Mouse (Mus musculus) stomach, postnatal 0 days (tissue): ENCODE measurements around the gene Unc13b. TPM values are rescaled to one million over a fixed set of nuclear protein-coding genes. Genes with fewer than 3 reads are reported as not detected.

Experiments used
- ATAC-seq: fragments of 200-750 bp; cut with Nextera tagmentation; 2 replicates; pipeline ENCODE4 v1.8.0; 2017; ENCODE audit not compliant: low FRiP score, low TSS enrichment
- DNase-seq: peaks from one replicate; pipeline ENCODE4 v3.0.0-alpha.2; 2016; ENCODE audit warnings: low spot score
- H3K27ac ChIP-seq: fragments of 300-500 bp; sonication (generic); replicated peaks from 2 replicates; pipeline ENCODE4 v1.5.1; 2014; ENCODE audit warnings: mild to moderate bottlenecking, control low read depth
- H3K27me3 ChIP-seq: fragments of 300-500 bp; sonication (generic); 2 replicates; pipeline ENCODE4 v1.6.1; 2014; ENCODE audit warnings: low read length; ENCODE audit not compliant: control insufficient read depth, insufficient read depth
- H3K36me3 ChIP-seq: fragments of 300-500 bp; sonication (generic); 2 replicates; pipeline ENCODE4 v1.6.1; 2014; ENCODE audit warnings: low read length, mixed read lengths; ENCODE audit not compliant: control insufficient read depth, insufficient read depth
- H3K4me1 ChIP-seq: fragments of 300-500 bp; sonication (generic); replicated peaks from 2 replicates; pipeline ENCODE4 v1.6.1; 2014; ENCODE audit warnings: antibody characterized with exemption; ENCODE audit not compliant: control insufficient read depth, insufficient read depth
- H3K4me2 ChIP-seq: fragments of 300-500 bp; sonication (generic); replicated peaks from 2 replicates; pipeline ENCODE4 v1.6.1; 2014; ENCODE audit warnings: low read depth, mild to moderate bottlenecking, control low read depth, moderate library complexity
- H3K4me3 ChIP-seq: fragments of 300-500 bp; sonication (generic); 2 replicates; pipeline ENCODE4 v1.5.1; 2014; ENCODE audit warnings: low read depth, low read length, control low read depth
- H3K9ac ChIP-seq: fragments of 300-500 bp; sonication (generic); 2 replicates; pipeline ENCODE4 v1.6.1; 2014; ENCODE audit warnings: mild to moderate bottlenecking, low read length, control low read depth, mixed read lengths
- H3K9me3 ChIP-seq: fragments of 300-500 bp; sonication (generic); 2 replicates; pipeline ENCODE4 v1.6.1; 2016; ENCODE audit warnings: low read length; ENCODE audit not compliant: control insufficient read depth
- CTCF ChIP-seq: IDR thresholded peaks from 2 replicates; pipeline ENCODE4 v1.5.1; 2016; ENCODE audit warnings: antibody characterized with exemption, low read depth, mild to moderate bottlenecking, moderate library complexity
- EP300 ChIP-seq: optimal IDR thresholded peaks from 2 replicates; pipeline ENCODE3; 2016; ENCODE audit warnings: antibody characterized with exemption
- WGBS: fragments of 180-500 bp; shearing (Covaris S2); extraction: QIAGEN DNeasy Blood & Tissue Kit; methylation state at CpG from one replicate; pipeline ENCODE4 v1.1.7; 2014; 5-methylcytosine and 5-hydroxymethylcytosine counted together
- polyA plus RNA-seq: library from polyadenylated mRNA; unstranded; fragments of >200 nt; fragmentation: Nextera tagmentation; extraction: Ambion mirVana; gene quantifications from 2 replicates; pipeline ENCODE4 v1.2.1, GENCODE M21; 2015

The Unc13b gene
- polyA plus RNA-seq, 1 experiment from 2014 or later = 3.2 TPM

DNA sequence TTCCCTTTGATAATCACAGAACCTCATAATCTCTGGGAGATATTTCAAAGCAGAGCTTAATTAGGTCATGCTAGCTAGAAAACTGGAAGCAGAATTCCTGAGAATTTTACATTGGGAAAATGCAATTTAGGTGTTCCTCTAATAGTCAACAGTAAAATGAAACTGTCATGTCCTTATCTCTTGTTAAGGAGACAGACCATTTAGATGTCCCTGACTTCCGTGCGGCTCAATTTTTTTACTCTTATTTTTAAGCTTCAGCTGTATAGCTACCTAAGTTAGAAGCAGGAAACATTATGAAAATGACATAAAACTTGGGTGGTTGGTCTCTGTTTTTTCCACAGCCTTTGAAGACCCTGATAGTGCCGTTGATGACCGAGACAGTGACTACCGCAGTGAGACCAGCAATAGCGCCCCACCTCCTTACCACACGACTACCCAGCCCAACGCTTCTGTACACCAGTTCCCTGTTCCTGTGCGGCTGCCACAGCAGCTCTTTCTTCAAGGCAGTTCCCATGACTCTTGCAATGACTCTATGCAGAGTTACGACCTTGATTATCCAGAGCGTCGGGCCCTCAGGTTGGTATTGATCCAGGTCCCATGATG lies 106.8 kb downstream of the Unc13b start:
- H3K36me3 ChIP-seq = no peaks in the 10 kb centered on the region
- H3K27ac ChIP-seq = no peak overlapping the region
- no peak for TF ChIP-seq EP300
- TF ChIP-seq CTCF = no peak
- no peaks in the 10 kb centered on the region for H3K4me1 ChIP-seq
- no peak overlapping the region for H3K9ac ChIP-seq
- ATAC-seq (no peak), DNase-seq (no peak)
- no peak overlapping the region for H3K4me3 ChIP-seq
- no peak overlapping the region for H3K4me2 ChIP-seq
- 89% methylated on average over 12 of the region's 12 CpGs for WGBS
- H3K9me3 ChIP-seq = no peaks in the 10 kb centered on the region
- H3K27me3 ChIP-seq = no peaks in the 10 kb centered on the region

DNA sequence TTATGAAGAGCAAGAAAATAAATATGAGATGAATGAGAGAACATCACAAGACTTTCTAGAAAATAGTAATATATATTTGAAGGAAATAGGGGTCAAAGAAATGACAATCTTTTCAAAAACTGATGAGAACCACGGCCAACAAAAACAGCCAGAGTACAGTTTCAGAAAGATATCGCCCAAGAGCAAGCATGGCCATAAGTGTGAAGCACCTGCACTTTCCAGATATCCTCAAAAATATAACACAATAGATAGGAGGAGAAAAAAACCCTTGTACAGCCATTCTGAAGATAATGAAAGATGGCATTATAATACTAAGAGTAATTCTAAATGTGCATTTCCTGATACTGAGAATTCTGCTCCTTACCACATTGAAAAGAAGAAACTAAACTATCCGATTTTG lies 111.3 kb downstream of the Unc13b start:
- WGBS = 90% methylated on average over 3 of the region's 3 CpGs

GRCm38 (mm10) chr4:43177126-43177525 lies 118.4 kb downstream of the Unc13b start:
- Histone ChIP-seq H3K36me3 (no peaks in the 10 kb centered on the region), H3K27me3 (no peaks in the 10 kb centered on the region), H3K4me1 (no peaks in the 10 kb centered on the region), H3K4me2 (no peak overlapping the region), H3K4me3 (no peak overlapping the region), H3K9ac (no peak overlapping the region), H3K9me3 (no peaks in the 10 kb centered on the region), H3K27ac (no peak overlapping the region)
- TF ChIP-seq EP300 = no peak
- no peak for TF ChIP-seq CTCF
- 78% methylated on average over 2 of the region's 2 CpGs for WGBS
- ATAC-seq = no peak
- no peak for DNase-seq

More for the DNA sequence above, 111.3 kb downstream of the Unc13b start:
- H3K4me3 ChIP-seq = no peak overlapping the region
- no peak for ATAC-seq
- no peak overlapping the region for H3K9ac ChIP-seq
- no peak overlapping the region for H3K4me2 ChIP-seq
- TF ChIP-seq CTCF (no peak), EP300 (no peak)
- H3K9me3 ChIP-seq = no peaks in the 10 kb centered on the region
- no peak for DNase-seq
- H3K27ac ChIP-seq = no peak overlapping the region
- no peaks in the 10 kb centered on the region for H3K4me1 ChIP-seq
- no peaks in the 10 kb centered on the region for H3K27me3 ChIP-seq
- no peaks in the 10 kb centered on the region for H3K36me3 ChIP-seq

DNA sequence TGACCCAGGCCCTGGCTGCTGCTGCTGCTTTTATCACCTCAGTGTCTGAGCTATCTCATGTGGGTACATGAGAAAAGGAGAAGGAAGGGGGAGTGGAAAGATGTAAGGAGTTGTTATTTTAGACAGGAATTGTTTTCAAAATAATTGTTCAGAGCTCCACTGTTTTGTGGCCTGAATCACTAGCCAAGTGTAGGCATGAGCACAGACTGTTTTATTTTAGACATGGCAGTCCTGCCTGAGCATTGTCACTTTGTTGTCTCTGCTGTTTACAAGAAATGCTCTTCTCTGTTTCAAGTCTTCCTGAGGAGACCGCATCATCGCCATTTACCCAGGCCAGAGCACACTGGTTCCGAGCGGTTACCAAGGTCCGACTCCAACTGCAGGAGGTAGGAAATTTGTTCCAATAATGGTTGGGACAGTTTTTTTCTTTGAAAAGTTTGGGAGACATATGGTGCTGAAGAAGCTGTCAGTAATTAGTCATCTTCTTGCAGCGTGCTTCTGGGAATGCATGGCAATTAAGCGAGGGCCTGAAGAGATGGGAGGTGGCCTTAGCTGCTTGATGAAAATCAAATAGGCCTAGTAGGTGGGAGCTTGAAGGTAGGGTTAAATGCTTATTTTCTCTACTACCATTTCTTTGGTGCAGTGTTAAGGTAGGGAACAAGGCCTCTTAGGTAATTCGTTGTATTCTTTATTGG lies 123.9 kb downstream of the Unc13b start:
- Histone ChIP-seq H3K36me3 (no peaks in the 10 kb centered on the region), H3K4me1 (no peaks in the 10 kb centered on the region), H3K9me3 (no peaks in the 10 kb centered on the region), H3K4me3 (no peak overlapping the region), H3K9ac (no peak overlapping the region), H3K27me3 (no peaks in the 10 kb centered on the region), H3K27ac (no peak overlapping the region), H3K4me2 (no peak overlapping the region)
- WGBS = 90% methylated on average over 8 of the region's 8 CpGs
- ATAC-seq = no peak
- TF ChIP-seq EP300 (no peak), CTCF (no peak)
- no peak for DNase-seq

DNA sequence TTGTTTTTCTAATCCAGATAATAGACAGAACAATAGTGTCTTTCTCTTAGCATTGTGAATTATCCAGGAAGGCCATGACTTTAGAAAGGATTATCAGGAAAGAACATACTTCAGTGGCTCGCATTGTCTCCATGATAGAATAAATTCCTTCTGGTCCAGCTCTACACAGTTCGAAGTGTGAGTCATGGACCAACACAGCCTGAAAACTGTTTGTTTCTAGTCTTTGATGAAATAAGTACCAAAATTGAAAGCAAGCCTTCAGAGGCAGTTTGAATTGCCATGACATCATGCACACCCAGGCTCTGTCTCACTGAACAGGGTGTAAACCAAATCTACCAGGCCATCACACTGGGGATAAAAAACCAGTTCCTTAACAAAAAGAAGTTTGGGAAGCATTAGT lies 128.7 kb downstream of the Unc13b start:
- Histone ChIP-seq H3K36me3 (no peaks in the 10 kb centered on the region), H3K4me1 (no peaks in the 10 kb centered on the region), H3K4me3 (no peak overlapping the region), H3K4me2 (no peak overlapping the region), H3K27me3 (no peaks in the 10 kb centered on the region), H3K9ac (no peak overlapping the region), H3K27ac (no peak overlapping the region), H3K9me3 (no peaks in the 10 kb centered on the region)
- ATAC-seq = no peak
- no peak for DNase-seq
- 61% methylated on average over 2 of the region's 2 CpGs for WGBS
- TF ChIP-seq EP300 = no peak
- TF ChIP-seq CTCF = no peak

DNA sequence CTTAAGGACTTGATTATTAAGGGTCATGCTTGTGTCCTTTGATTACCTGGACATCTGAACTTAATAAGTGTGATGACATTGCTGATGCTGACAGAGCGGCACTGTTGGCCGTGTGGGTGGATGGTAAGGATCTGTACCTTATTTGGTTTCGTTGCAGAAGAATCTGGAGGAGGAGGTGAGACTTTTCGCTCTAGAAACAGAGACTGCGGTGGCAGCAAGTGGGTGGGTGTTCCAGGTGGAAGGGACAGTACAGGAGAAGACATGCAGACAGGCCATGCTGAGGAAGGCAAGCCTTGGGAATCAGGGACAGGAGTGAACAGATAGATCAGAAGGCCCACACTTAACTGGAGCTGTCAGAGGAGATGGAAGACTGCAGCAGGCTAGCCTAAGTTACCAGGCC lies 130.6 kb downstream of the Unc13b start:
- no peaks in the 10 kb centered on the region for H3K36me3 ChIP-seq
- no peak overlapping the region for H3K9ac ChIP-seq
- no peaks in the 10 kb centered on the region for H3K4me1 ChIP-seq
- no peaks in the 10 kb centered on the region for H3K27me3 ChIP-seq
- 92% methylated on average over 5 of the region's 5 CpGs for WGBS
- ATAC-seq (no peak), DNase-seq (no peak)
- H3K9me3 ChIP-seq = no peaks in the 10 kb centered on the region
- H3K4me3 ChIP-seq = no peak overlapping the region
- no peak overlapping the region for H3K4me2 ChIP-seq
- no peak overlapping the region for H3K27ac ChIP-seq
- TF ChIP-seq EP300 = no peak
- no peak for TF ChIP-seq CTCF
